Mouse (Mus musculus) megakaryocyte-erythroid progenitor cell, adult 5-6 weeks (primary cell): ENCODE measurements around the gene Tmpo. TPM values are rescaled to one million over a fixed set of nuclear protein-coding genes. Genes with fewer than 3 reads are reported as not detected.

Experiments used
- ATAC-seq: replicated peaks from 2 replicates; pipeline ENCODE4 v1.8.0; 2016; ENCODE audit warnings: mild to moderate bottlenecking, inconsistent platforms; ENCODE audit not compliant: severe bottlenecking, poor library complexity, low FRiP score, low TSS enrichment
- total RNA-seq, 2 experiments: library from RNA; stranded (forward) in 1 of 2; stranded (reverse) in 1 of 2; fragments of 200-1000, 215-1000 nt in 1 of 2; fragments of >200 nt in 1 of 2; fragmentation: Nextera tagmentation in 1 of 2; gene quantifications; 2 replicates each; pipeline ENCODE4 v1.2.3; 2014 to 2017

Gene Tmpo
- total RNA-seq (2014; fragmentation: Nextera tagmentation): 267 and 268 TPM in 2 replicates
- total RNA-seq (2017): 469 and 547 TPM in 2 replicates

DNA sequence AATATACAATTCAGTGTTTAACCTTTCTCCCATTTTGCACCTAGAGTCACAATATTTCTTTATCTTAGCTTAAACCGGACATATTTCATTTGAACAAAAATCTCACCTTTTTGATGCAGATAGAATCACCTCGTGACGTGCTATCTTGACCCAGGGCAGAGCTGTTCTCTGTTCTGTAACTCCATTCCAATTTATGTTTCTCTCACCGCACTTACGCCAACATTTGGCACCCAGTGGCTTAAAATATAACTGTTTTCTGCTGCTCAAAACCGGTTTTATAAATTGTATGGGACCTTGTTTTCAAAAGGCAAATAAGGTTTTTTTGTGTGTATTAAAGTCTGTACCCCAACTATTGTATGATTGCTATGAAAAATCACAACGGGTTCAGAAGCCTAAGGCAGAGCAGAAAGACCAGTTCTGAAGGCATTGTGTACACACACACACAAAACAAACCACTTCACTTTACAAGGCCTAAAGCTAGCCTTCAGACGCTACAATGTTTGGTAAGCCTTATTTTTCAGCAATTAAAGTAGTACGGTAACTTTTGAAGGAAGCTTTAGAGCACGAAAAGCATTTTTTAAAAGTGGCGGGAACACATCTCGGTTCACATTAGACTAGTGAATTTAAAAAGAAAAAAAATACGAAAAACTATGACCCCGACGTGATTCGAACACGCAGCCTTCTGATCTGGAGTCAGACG, at the start of gene Tmpo:
Gene Tmpo (minus strand): TSS at position 555 of the 700 bp plus-strand sequence.
- no peak for ATAC-seq

DNA sequence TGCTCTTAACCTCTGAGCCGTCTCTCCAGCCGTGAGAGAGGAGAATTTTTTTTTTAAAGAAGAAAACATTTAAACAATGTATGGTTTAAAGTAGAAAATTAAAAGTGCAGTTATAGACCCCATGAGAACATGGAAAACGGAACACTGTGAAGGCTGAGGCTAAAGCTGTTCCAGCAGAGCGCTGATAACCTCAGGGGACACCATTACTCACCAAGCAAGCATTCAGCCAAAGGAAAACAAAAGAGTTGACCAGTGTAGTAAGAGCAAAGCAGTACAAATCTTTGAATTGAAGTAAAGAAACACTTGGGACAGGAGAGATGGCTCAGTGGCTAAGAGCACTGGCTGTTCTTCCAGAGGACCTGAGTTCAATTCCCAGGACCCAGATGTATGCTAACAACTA, 49.3 kb upstream of the Tmpo start:
- no peak for ATAC-seq

DNA sequence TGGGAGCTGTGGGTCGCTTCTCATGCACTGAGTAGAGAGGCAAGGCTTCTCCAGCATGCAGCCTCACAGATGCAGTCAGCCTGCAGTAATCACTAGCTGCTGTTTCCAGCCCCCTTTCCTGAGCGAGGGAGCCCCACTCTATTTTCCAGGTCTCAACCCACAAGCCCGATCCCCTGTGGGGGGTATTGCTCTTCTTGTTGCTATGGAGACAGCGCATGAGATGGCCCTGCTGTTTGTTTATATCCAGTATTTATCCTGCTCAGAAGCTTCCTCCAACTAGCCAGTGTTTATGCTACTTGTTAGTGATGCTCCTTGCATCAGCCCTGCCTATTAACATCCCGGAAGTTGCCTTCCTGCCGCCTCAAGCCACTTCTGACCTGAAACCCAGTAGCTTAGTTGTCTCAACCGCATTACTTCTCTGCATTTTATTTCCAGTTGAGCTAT, 48.4 kb upstream of the Tmpo start:
- ATAC-seq: no peak

DNA sequence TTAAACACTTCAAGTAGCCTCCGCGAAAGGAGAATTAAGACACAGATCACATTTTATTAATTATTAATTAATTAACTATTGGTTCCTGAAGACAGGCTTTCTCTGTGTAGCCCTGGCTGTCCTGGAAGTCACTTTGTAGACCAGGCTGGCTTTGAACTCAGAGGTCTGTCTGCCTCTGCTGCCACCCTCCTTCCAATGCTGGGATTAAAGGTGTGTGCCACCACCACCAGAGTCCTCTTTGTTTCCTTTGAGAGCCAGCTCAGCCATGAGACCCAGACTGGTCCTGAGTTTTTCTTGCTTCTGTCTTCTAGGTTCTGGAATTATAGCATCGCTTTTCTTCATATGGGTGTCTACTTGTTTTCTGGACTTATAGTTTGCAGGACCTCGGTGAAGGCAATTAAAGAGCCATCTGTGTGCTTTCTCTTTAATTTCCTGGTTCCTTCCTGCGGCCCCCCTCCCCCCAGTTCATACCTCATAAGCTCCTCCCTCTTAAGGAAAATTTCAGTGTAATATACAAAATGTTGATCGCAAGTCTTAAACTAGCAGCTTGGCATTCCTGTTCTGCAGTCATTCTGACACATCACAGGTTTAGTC, 47.9 kb upstream of the Tmpo start:
- ATAC-seq: no peak

DNA sequence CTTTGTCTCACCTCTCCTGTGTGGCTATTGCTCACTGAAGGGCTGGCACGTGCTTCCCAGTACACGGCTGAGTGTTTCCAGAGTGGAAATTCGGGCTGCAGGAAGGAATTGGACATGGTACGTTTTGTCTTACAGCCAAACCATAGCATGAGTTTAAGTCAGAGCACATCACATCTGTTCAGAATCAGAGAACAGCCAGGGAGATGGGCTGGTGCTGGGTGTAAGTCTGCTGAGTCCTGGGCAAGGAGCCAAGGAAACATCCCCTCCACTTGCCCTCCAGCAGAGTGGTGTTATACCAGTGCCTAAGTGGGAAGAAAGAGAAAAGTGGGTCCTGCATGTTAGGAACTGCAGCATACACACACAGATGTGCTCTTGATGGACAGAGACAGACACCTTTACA, 45.9 kb upstream of the Tmpo start:
- no peak for ATAC-seq

DNA sequence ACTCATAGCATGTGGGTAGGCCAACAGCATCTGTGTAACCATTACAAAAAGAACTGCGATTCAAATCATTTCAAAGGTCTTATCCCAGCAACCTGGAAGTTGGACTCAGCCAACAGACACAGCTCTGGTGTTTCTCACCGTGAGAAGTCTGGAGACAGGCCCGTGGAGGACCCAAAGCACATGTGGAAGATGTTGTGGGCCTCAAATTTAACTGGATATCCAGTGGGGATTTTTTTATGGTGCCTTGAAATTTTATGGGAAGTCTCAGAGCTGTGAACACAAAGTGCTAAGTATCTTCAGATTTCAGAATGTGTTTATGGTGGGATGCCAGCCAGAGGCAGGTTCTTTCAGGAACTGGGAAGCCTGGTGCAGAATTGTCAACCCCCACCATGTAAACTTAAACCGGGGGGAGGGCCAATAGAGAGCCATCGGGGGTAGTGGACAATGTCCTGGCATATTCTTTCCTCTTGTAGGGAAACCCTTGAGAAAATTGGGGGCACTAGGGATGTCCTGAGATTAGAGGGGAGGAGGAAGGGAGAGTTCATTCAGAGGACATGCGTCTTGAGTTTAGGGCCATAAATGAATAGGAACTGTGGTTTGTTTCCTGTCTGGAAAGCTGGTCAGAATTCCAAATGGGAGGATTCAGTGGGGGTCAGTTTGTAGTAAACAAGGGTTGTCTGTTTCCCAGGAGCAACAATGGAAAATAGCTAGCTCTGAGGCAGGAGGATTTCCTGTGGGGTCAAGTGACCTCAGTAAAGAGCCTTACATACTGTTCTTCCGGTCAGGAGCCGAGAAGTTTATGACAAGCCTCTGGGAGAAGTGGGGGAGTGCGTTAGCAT, 41.5 kb upstream of the Tmpo start:
- ATAC-seq: no peak

DNA sequence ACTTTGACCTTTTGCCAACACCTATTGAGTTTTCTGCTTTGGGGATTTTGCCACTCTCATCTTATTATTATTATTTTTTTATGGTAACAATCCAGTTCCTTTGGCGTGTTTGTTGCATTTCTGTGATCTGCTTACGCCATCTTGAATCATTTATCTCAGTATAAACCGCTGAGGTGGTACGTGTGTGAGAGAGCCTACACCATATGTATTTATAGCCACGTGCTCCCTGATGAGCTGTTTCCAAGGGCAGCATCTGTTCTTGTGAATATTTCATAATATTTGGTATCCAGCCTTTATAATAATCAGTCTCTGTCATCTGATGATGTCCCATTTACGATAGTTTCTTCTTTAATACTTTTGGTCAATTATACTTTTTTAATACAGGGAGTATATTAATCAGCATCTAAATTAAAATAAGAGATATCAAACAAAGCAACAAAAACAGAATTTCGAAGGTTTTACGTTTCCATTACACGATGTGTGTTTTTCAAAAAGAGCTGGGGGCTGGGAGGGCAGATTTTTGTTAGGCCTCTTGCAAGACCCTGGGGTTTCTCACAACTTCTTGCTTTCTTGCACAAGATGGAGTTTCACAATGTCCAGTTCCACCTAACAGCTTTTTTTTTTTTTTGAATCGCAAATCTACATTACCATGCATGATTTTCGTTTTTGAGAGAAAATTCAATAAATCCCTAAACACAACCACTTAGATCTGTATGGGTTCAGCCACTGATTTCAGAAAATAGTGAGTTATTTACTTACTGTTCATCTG, 28.0 kb upstream of the Tmpo start:
- no peak for ATAC-seq

DNA sequence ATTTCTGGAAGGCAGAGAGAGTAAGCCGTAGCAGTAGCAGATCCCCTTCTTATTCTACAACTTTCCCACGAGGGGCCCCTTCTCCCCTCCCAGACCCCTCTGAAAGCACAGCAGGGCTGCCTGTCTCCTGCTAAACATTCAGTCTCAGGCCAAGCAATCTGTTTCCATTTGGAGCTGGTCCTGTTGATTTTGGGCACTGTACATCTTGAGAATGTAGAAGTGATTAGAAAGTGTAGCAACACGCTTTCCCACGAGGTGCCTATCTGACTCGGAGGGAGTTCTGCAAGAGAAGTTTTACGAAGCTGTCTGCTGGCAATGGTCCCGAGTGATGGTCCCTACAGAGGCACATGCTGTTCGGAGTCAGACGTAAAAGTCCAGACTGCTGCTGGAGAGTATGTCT, 27.3 kb upstream of the Tmpo start:
- ATAC-seq: no peak

DNA sequence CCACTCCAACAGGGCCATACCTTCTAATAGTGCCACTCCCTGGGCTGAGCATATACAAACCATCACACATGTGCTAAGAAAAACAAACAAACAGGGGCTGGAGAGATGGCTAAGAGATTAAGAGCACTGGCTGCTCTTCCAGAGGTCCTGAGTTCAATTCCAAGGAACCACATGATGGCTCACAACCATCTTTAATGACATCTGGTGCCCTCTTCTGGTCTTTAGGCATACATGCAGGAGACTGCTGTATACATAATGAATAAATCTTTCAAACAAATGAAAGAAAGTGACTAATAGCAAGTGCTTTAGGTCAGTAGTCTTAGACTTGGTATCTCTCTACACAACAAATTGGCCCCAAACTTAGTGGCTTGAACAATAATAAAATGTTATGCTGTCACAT, 26.2 kb upstream of the Tmpo start:
- peak; percentile 77 for ATAC-seq

DNA sequence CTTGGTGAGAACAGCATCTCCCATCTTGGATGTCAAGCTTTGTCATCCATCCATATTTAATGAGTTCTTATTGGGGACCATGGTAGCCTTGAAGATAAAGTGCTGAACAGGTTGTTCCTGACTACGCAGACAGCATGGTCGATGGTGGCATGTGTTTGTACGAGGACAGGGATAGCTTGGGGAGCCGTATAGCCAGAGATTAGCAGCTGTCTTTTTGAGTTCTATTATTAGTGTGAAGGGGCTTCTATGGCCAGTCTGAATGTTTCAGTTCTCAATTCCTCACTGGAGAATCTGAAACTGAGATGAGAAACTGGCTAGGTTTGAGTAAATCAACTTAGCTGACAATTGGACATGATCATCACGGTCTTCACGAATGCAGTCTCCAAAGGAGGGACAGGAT, 24.5 kb upstream of the Tmpo start:
- no peak for ATAC-seq

DNA sequence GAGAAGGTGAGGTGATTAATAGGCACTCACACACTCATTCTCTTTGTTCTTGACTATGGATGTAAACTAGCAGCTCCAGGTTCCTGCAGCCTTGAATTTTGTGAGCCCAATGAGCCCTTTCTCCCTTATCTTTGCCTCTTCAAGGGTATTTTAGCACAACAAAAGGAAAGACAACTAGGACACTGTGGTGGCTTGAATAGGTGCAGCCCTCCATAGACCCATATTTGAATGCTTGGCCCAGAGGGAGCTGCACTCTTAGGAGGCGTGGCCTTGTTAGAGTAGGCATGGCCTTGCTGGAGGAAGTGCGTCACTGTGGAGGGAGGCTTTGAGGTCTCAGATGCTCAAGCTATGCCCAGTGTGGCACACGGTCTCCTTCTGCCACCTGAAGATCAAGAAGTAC, 19.5 kb upstream of the Tmpo start:
- ATAC-seq: no peak

DNA sequence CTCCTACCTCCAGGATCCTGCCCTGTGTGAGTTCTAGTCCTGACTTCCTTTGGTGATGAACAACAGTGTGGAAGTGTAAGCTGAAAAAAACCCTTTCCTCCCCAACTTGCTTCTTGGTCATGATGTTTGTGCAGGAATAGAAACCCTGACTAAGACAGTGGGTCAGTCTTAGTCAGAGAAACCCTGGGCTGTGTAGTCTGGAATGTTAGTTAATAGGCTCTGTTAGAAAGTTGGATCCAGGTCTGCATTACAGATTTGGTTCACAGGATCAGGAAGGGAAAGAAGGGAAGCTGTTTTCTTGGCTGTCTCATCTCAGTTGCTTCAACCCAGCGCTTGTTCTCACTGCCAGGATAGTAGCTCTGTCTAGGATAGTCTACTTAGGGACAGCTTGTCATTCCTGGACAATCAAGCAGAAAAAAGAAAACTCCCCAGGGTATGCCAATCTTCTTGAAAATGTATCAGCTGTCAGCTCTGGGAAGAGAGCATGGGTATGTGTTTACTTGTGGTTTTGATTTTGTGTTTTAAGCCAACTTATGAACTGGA, 18.2 kb upstream of the Tmpo start:
- no peak for ATAC-seq

DNA sequence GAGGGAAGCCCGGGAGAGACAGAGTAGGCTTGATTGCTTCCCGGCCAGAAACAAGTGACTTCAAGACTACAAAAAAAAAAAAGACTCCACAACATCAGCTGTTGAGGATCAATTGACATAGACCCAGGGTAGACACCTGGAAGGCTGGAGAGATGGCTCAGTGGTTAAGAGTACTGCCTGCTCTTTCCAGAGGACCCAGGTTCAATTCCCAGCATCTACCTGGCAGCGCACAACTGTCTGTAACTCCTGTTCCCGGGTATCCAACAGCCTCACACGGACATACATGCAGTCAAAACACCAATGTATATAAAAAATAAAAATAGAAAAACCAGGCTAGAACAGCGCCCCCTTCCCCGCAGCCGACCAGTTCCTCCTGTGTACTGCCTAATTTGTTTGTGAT, 16.6 kb upstream of the Tmpo start:
- ATAC-seq: no peak

DNA sequence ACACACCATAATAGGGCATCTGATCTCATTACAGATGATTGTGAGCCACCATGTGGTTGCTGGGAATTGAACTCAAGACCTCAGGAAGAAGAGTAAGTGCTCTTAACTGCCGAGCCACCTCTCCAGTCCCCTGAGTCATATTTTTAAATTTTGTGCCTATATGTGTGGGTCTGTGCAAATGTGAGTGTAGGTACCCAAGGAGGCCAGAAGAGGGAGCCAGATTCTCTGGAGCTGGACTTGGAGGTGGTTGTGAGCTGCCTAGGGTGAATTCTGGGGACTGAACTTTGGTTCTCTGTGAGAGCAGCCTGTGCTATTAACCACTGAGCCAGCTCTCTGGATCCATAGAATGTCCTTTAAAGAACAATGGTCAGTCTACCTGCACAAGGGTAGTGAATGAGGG, 15.7 kb upstream of the Tmpo start:
- ATAC-seq: no peak

DNA sequence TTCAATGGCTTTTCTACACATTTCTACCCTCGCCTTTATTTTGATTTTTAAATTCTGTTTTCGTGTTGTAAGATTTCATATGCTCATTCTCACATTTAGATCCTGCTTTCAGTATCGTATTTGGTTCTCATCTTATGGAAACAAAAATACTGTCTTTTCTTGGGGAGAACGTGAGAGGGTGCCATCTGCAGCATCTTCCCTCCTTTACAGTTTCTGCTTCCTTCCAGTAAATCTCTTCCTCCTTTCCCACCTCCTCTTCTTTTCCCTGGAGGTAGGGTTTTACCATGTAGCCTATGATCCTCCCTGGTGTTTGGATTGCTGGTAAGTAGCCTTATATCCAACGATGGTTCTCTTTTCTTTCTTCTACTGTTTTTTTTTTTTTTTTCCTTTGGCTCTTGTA, 14.6 kb upstream of the Tmpo start:
- ATAC-seq: no peak

DNA sequence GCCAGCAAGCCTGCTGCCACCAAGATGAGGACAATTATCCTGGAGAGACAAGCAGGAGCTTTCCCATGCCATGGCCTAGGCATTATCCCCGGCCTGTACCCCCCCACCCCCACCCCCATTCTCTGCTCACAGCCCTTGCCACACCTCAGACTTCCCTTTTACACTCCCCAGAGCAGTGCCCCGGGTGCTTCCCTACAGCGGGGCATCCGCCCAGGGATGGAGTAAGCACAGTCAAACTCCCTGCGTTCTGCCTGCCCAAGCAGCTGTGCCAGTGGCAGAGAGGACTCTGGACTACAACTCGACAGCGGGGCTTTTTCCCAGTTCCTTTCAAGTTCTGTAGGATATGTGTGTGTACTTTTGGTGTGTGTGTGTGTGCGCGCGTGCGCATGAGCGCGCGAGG, 14.0 kb upstream of the Tmpo start:
- no peak for ATAC-seq

DNA sequence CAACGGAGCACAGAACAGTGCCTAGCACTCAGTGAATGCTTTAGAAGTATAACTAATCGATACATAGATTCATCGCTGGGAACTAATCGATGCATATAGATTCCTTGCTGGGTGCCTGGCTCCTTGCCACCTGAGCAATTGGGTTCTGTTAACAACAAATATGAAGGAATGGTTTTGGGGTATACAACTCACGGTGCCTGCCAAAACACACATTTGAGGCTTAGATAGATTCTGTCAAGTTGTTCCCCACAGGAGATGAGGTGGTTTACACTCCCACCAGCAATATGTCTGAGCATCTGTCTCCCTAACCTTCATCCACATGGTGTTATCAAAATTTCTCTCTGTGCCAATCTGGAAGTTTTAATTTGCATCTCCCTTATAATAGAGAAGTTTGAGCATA, 10.7 kb upstream of the Tmpo start:
- ATAC-seq: no peak

DNA sequence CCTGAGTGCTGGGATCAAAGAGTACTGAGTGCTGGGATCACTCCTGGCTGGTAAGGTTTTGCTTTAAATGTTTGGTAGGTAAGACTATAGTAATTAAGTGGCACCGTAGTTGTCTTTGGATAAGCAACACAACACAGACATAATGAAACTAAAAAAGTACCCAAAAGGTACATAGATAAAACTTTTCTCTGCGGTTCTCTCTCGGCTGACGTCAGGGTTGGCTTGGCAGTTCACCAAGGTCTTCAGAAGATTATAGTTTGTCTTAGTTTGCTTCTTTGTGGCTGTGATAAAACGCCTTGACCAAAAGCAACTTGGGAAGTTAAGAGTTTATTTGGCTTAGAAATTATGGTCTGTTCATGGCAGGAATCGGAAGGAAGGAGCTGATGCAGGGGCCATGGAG, 8.4 kb upstream of the Tmpo start:
- ATAC-seq: peak; percentile 85

DNA sequence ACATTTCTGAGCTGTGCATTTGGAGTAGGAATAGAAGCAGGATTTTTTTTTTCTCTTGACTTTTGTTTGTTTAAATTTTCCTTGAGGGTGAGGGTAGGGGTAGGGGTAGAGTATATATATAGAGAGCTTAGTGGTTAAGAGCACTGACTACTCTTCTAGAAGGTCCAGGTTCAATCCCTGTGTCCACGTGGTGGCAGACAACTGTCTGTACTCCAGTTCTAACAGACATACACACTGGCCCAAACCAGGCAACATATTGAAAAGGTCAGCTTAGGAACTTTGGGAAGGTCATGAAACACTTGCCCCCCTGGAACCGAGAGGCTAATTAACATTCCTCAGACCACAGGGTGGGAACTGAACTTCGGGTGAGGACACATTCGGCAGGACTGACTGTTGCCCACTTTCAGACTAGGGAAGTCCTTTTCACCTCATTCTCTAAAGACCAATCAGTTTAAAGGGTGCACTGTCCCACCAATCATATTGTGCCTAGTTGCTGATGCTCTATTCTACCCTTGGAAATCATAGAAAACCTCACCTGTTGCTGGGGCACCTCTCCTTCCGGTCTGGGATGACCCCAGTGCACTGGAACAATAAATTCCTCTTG, 7.7 kb upstream of the Tmpo start:
- ATAC-seq: no peak
